Mouse (Mus musculus) hindbrain, embryonic 10.5 days (tissue): ENCODE measurements at regions not wholly inside any gene's neighbourhood (a gene's known extent, or its start where the extent isn't known, plus 50 kb on each side); places are given as distances from the start of the nearest gene placed in this dataset.

Source experiments
- DNase-seq: peaks from one replicate; pipeline ENCODE4 v3.0.0-alpha.2; 2017; ENCODE audit warnings: low spot score
- H3K27ac ChIP-seq: fragments of 300-500 bp; sonication (generic); 2 replicates; pipeline ENCODE4 v1.5.1; 2016; ENCODE audit warnings: mild to moderate bottlenecking, moderate library complexity
- H3K27me3 ChIP-seq: fragments of 300-500 bp; sonication (generic); 2 replicates; pipeline ENCODE4 v1.6.1; 2016; ENCODE audit warnings: mild to moderate bottlenecking; ENCODE audit not compliant: poor library complexity, insufficient read depth, severe bottlenecking
- H3K36me3 ChIP-seq: fragments of 300-500 bp; sonication (generic); 2 replicates; pipeline ENCODE4 v1.6.1; 2016; ENCODE audit warnings: mild to moderate bottlenecking, moderate library complexity
- H3K4me1 ChIP-seq: fragments of 300-500 bp; sonication (generic); replicated peaks from 2 replicates; pipeline ENCODE4 v1.6.1; 2016; ENCODE audit warnings: mild to moderate bottlenecking
- H3K4me3 ChIP-seq: fragments of 300-500 bp; sonication (generic); 2 replicates; pipeline ENCODE4 v1.5.1; 2016; ENCODE audit warnings: mild to moderate bottlenecking, moderate library complexity
- H3K9me3 ChIP-seq: fragments of 300-500 bp; sonication (generic); 2 replicates; pipeline ENCODE4 v1.6.1; 2016; ENCODE audit warnings: mild to moderate bottlenecking, moderate library complexity
- WGBS: fragments of 180-500 bp; shearing (Covaris S2); methylation state at CpG from one replicate; pipeline ENCODE4 v1.1.7; 2016; 5-methylcytosine and 5-hydroxymethylcytosine counted together

- DNase-seq, result no peak
- Histone ChIP-seq H3K27ac (no peak overlapping the region), H3K4me3 (no peak overlapping the region), H3K9me3 (0 out of 2 replicates have a peak, but pooled peaks cover 8% of the 10 kb centered on the region), H3K4me1 (peaks cover 13% of the 10 kb centered on the region), H3K27me3 (no peaks in the 10 kb centered on the region), H3K36me3 (no peaks in the 10 kb centered on the region)
- WGBS, result 79% methylated on average over 8 of the region's 8 CpGs
These were observed 93.7 kb upstream of the Ywhaq start for GRCm38 (mm10) chr12:21511043-21511665.

GRCm38 (mm10) chr12:21507080-21507479 lies 89.6 kb upstream of the Ywhaq start:
- no peaks in the 10 kb centered on the region for H3K36me3 ChIP-seq
- WGBS, result 66% methylated on average over 1 of the region's 1 CpGs

GRCm38 (mm10) chr12:21505731-21506368 lies 88.4 kb upstream of the Ywhaq start:
- 78% methylated on average over 6 of the region's 6 CpGs for WGBS
- DNase-seq, result no peak

More at GRCm38 (mm10) chr12:21507080-21507479, 89.6 kb upstream of the Ywhaq start:
- H3K27ac ChIP-seq, result no peak overlapping the region
- H3K27me3 ChIP-seq, result no peaks in the 10 kb centered on the region
- H3K4me3 ChIP-seq, result no peak overlapping the region
- H3K4me1 ChIP-seq, result peaks cover 16% of the 10 kb centered on the region
- no peak for DNase-seq
- H3K9me3 ChIP-seq, result 0 out of 2 replicates have a peak, but pooled peaks cover 2% of the 10 kb centered on the region

GRCm38 (mm10) chr12:21503250-21503649 lies 85.8 kb upstream of the Ywhaq start:
- 47% methylated on average over 4 of the region's 4 CpGs for WGBS
- H3K27me3 ChIP-seq, result no peaks in the 10 kb centered on the region
- H3K9me3 ChIP-seq, result 0 out of 2 replicates have a peak, but pooled peaks cover 2% of the 10 kb centered on the region
- H3K4me3 ChIP-seq, result no peak overlapping the region
- H3K4me1 ChIP-seq, result peaks cover 3% of the 10 kb centered on the region; the same call in 1 of the 2 replicates
- no peaks in the 10 kb centered on the region for H3K36me3 ChIP-seq
- DNase-seq, result no peak
- no peak overlapping the region for H3K27ac ChIP-seq

More at GRCm38 (mm10) chr12:21505731-21506368, 88.4 kb upstream of the Ywhaq start:
- Histone ChIP-seq H3K9me3 (0 out of 2 replicates have a peak, but pooled peaks cover 2% of the 10 kb centered on the region), H3K36me3 (no peaks in the 10 kb centered on the region), H3K27ac (no peak overlapping the region), H3K27me3 (no peaks in the 10 kb centered on the region), H3K4me1 (peaks cover 10% of the 10 kb centered on the region), H3K4me3 (no peak overlapping the region)

DNA sequence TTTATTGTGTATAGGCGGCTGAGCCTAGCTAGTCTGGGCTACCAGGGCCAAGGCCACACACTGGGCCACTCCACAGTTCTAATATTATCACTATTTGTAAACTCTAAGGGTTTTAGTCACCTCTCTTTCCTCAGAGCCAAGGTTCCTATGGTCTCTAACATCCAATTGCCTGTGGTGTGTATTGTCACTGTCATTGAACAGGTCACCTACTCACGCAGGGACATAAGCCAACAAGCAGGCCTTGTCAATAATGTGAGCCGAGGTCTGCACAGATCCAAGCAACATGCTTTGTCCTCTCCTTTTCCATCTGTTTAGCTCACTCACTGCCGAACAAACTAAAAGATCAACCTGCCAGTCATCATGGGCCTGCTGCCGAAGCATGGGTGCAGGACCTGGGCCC lies 79.5 kb upstream of the Ywhaq start:
- WGBS, result 76% methylated on average over 5 of the region's 5 CpGs
- peaks cover 13% of the 10 kb centered on the region for H3K4me1 ChIP-seq
- H3K27me3 ChIP-seq, result no peaks in the 10 kb centered on the region
- H3K27ac ChIP-seq, result no peak overlapping the region
- H3K9me3 ChIP-seq, result no peaks in the 10 kb centered on the region
- DNase-seq, result no peak
- H3K36me3 ChIP-seq, result no peaks in the 10 kb centered on the region
- no peak overlapping the region for H3K4me3 ChIP-seq

DNA sequence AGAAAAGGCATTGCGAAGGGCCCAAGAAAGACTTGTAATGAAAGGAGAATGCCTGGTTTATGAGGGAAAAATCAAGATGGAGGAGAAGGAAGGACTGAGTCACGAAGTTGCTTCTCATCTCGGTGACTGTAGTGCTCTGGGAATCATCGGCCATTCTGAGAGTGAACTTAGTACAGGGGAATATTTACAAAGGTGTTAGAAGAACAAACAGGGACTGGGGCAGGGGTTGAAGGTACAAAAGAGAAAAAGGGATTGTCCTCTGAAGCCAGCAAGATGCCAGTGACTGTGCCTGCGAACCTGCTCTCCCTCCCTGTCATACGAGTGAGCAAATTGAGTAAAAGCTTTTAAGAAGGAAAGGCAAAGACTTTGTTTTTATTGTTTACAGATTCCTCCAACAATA lies 78.1 kb upstream of the Ywhaq start:
- no peak for DNase-seq
- WGBS, result 92% methylated on average over 6 of the region's 6 CpGs
- H3K4me1 ChIP-seq, result peaks cover 13% of the 10 kb centered on the region
- H3K9me3 ChIP-seq, result no peaks in the 10 kb centered on the region
- no peak overlapping the region for H3K4me3 ChIP-seq
- H3K27me3 ChIP-seq, result no peaks in the 10 kb centered on the region
- H3K27ac ChIP-seq, result no peak overlapping the region
- H3K36me3 ChIP-seq, result no peaks in the 10 kb centered on the region

DNA sequence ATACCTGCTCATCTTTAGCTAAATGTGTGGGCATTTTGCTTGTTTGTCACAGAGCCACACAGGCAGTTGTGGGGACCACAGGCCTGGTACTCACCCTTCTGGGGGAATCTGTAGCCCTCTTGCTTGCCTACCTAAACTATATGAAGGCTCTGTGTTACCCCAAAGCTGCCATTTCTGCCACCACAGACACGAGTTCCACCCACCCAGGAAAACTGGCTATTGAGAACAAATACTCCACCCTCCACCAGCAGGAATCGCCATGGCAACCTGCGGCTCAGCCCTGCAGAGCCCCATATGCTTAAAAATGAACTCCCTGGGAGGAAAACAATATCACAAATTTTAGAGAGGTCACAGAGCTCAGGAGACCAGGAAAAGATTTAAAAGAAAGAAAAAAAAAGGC lies 76.0 kb upstream of the Ywhaq start:
- peaks cover 13% of the 10 kb centered on the region for H3K4me1 ChIP-seq

GRCm38 (mm10) chr12:21492549-21493291 lies 75.3 kb upstream of the Ywhaq start:
- H3K27me3 ChIP-seq, result no peaks in the 10 kb centered on the region
- no peak overlapping the region for H3K4me3 ChIP-seq
- peaks cover 13% of the 10 kb centered on the region for H3K4me1 ChIP-seq
- no peak overlapping the region for H3K27ac ChIP-seq
- DNase-seq, result no peak
- no peaks in the 10 kb centered on the region for H3K36me3 ChIP-seq
- WGBS, result 80% methylated on average over 8 of the region's 8 CpGs
- no peaks in the 10 kb centered on the region for H3K9me3 ChIP-seq

More for the DNA sequence above, 76.0 kb upstream of the Ywhaq start:
- no peak overlapping the region for H3K4me3 ChIP-seq
- no peaks in the 10 kb centered on the region for H3K36me3 ChIP-seq
- no peak for DNase-seq
- no peaks in the 10 kb centered on the region for H3K9me3 ChIP-seq
- peak overlapping the region; percentile 9; the same call in 1 of the 2 replicates for H3K27ac ChIP-seq
- no peaks in the 10 kb centered on the region for H3K27me3 ChIP-seq
- WGBS, result 44% methylated on average over 3 of the region's 3 CpGs

- Histone ChIP-seq H3K36me3 (no peaks in the 10 kb centered on the region), H3K4me1 (no peaks in the 10 kb centered on the region), H3K27me3 (no peaks in the 10 kb centered on the region), H3K9me3 (0 out of 2 replicates have a peak, but pooled peaks cover 5% of the 10 kb centered on the region), H3K4me3 (no peak overlapping the region), H3K27ac (no peak overlapping the region)
- no peak for DNase-seq
- 82% methylated on average over 2 of the region's 2 CpGs for WGBS
These were observed 64.2 kb upstream of the Ywhaq start for GRCm38 (mm10) chr12:21481644-21482043.

DNA sequence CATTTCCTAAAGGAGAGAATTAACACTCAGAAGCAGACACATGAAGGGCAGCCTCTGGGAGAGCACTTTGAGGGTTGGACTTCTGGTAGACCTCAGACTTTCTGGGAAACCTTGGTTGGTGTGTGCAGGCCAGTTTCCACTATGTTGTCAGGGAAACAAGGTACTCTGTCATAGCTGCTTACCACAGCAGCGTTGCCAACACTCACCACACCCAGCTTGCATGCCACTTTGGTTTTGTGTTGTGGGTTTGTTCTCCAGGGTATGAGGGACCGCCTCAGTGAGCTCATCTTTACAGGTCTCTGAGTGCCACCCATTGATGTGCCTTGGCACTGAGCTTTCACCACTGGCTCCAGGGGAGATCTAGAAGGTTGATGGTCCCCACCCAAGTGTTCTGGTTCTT lies 62.8 kb upstream of the Ywhaq start:
- H3K9me3 ChIP-seq, result 0 out of 2 replicates have a peak, but pooled peaks cover 5% of the 10 kb centered on the region
- WGBS, result 84% methylated on average over 2 of the region's 2 CpGs
- no peak for DNase-seq
- no peak overlapping the region for H3K27ac ChIP-seq
- no peaks in the 10 kb centered on the region for H3K27me3 ChIP-seq
- H3K4me3 ChIP-seq, result no peak overlapping the region
- H3K36me3 ChIP-seq, result no peaks in the 10 kb centered on the region
- H3K4me1 ChIP-seq, result no peaks in the 10 kb centered on the region

- H3K4me1 ChIP-seq, result no peaks in the 10 kb centered on the region
- no peak overlapping the region for H3K27ac ChIP-seq
- H3K27me3 ChIP-seq, result no peaks in the 10 kb centered on the region
- H3K9me3 ChIP-seq, result 0 out of 2 replicates have a peak, but pooled peaks cover 3% of the 10 kb centered on the region
- no peaks in the 10 kb centered on the region for H3K36me3 ChIP-seq
- no peak for DNase-seq
- H3K4me3 ChIP-seq, result no peak overlapping the region
- WGBS, result 52% methylated on average over 1 of the region's 1 CpGs
These were observed 61.8 kb upstream of the Ywhaq start for GRCm38 (mm10) chr12:21479251-21479650.

DNA sequence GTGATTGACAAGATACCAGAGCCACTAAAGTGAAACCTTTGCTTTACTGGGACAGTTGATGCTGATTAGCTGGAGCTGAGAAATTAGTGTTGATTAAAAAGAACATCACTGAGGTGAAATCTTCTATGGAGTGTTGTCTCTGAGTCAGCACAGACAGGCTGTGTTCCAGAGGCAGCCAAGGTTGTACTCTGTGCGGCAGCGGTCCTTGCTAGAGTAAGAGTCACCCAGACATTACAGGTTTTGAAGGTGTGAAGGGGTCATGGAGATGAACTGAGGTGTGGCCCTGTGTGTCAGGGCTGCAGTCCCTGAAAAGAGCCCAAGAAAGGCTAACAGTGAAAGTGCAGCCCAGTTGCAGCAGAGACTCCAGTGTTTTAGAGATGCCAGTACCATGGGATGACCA lies 59.1 kb upstream of the Ywhaq start:
- no peak for DNase-seq
- no peak overlapping the region for H3K4me3 ChIP-seq
- no peaks in the 10 kb centered on the region for H3K27me3 ChIP-seq
- no peaks in the 10 kb centered on the region for H3K36me3 ChIP-seq
- no peak overlapping the region for H3K27ac ChIP-seq
- 85% methylated on average over 2 of the region's 2 CpGs for WGBS
- H3K4me1 ChIP-seq, result no peaks in the 10 kb centered on the region
- no peaks in the 10 kb centered on the region for H3K9me3 ChIP-seq
